Mouse (Mus musculus) intestine, embryonic 15.5 days (tissue): ENCODE data around the gene Oca2. TPM values are rescaled to one million over a fixed set of nuclear protein-coding genes. Genes with fewer than 3 reads are reported as not detected.

Experiments
- ATAC-seq: fragments of 200-750 bp; cut with Nextera tagmentation; 2 replicates; pipeline ENCODE4 v1.8.0; 2017; ENCODE audit warnings: moderate TSS enrichment, moderate library complexity
- H3K27ac ChIP-seq: fragments of 300-500 bp; sonication (generic); 2 replicates; pipeline ENCODE4 v1.5.1; 2015; ENCODE audit warnings: mild to moderate bottlenecking, inconsistent platforms
- H3K27me3 ChIP-seq: fragments of 300-500 bp; sonication (generic); replicated peaks from 2 replicates; pipeline ENCODE4 v1.6.1; 2015; ENCODE audit warnings: inconsistent platforms
- H3K36me3 ChIP-seq: fragments of 300-500 bp; sonication (generic); 2 replicates; pipeline ENCODE4 v1.6.1; 2015; ENCODE audit warnings: inconsistent platforms
- H3K4me1 ChIP-seq: fragments of 300-500 bp; sonication (generic); replicated peaks from 2 replicates; pipeline ENCODE4 v1.6.1; 2015; ENCODE audit warnings: inconsistent platforms
- H3K4me2 ChIP-seq: fragments of 300-500 bp; sonication (generic); replicated peaks from 2 replicates; pipeline ENCODE4 v1.6.1; 2015; ENCODE audit warnings: mild to moderate bottlenecking, inconsistent platforms
- H3K4me3 ChIP-seq: fragments of 300-500 bp; sonication (generic); replicated peaks from 2 replicates; pipeline ENCODE4 v1.5.1; 2015; ENCODE audit warnings: inconsistent platforms
- H3K9ac ChIP-seq: fragments of 300-500 bp; sonication (generic); 2 replicates; pipeline ENCODE4 v1.6.1; 2015; ENCODE audit warnings: inconsistent platforms
- H3K9me3 ChIP-seq: fragments of 300-500 bp; sonication (generic); 2 replicates; pipeline ENCODE4 v1.6.1; 2016; ENCODE audit warnings: inconsistent platforms
- WGBS: fragments of 180-500 bp; shearing (Covaris S2); methylation state at CpG from one replicate; pipeline ENCODE4 v1.1.7; 2015; 5-methylcytosine and 5-hydroxymethylcytosine counted together
- polyA plus RNA-seq: library from polyadenylated mRNA; unstranded; fragments of >200 nt; fragmentation: Nextera tagmentation; extraction: Ambion mirVana; gene quantifications from 2 replicates; pipeline ENCODE4 v1.2.1, GENCODE M21; 2015

Oca2 gene
- polyA plus RNA-seq, 1 experiment from 2014 or later: not detected

DNA sequence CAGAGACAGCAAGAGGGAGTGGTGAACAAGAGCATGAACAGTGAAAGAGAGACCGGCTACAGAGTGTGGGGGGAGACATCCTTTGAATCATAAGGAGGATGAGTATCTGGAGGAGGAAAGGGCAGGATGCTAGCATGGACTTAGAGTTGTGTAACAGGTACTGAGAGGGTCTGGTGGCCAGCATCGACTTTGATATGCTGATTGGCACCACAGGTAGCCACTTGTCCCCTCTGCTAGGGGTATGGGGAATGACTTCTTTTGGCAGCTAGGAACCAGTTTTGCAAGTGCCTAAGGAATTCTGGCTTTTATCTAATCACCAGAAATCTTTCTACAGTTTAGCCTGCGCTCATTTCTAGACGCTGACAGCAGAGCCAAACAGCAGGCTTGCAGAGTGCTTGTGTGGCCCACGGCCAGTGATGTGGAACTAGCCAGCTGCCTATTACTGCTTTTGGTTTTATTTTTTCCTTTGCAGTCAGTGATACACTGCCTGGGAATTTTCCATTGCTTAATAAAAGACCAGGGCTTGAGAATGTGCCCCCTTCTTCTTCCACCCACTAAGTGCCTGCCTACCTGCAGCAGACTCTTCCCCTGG, 179.8 kb downstream of the Oca2 start:
- H3K36me3 ChIP-seq: no peaks in the 10 kb centered on the region
- no peaks in the 10 kb centered on the region for H3K4me1 ChIP-seq
- no peak overlapping the region for H3K4me2 ChIP-seq
- no peak overlapping the region for H3K4me3 ChIP-seq
- H3K27me3 ChIP-seq: no peaks in the 10 kb centered on the region
- no peak overlapping the region for H3K9ac ChIP-seq
- H3K9me3 ChIP-seq: no peaks in the 10 kb centered on the region
- ATAC-seq: no peak
- 25% methylated on average over 5 of the region's 5 CpGs for WGBS
- no peak overlapping the region for H3K27ac ChIP-seq

DNA sequence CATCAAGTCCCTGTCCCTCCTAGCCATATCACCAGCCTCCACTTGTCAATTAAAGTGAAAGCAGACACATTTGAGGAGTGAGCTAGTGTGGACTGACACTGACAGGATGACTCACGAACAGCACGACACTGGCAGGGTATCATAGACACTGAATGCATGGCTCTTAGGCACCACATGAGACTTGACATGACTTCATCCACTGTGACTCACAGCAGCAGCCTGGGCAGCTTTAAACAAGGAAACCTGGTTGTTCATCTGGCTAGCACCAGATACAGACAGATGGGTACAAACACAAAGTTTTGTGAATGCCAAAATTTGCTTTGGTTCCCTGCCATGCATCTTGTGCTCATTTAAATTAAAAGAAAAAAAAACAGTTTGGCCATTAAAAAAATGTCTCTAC, 182.4 kb downstream of the Oca2 start:
- no peaks in the 10 kb centered on the region for H3K36me3 ChIP-seq
- no peak overlapping the region for H3K9ac ChIP-seq
- no peaks in the 10 kb centered on the region for H3K4me1 ChIP-seq
- H3K27me3 ChIP-seq: no peaks in the 10 kb centered on the region
- no peak for ATAC-seq
- no peak overlapping the region for H3K4me3 ChIP-seq
- no peak overlapping the region for H3K4me2 ChIP-seq
- no peak overlapping the region for H3K27ac ChIP-seq
- 76% methylated on average over 2 of the region's 2 CpGs for WGBS
- no peaks in the 10 kb centered on the region for H3K9me3 ChIP-seq

DNA sequence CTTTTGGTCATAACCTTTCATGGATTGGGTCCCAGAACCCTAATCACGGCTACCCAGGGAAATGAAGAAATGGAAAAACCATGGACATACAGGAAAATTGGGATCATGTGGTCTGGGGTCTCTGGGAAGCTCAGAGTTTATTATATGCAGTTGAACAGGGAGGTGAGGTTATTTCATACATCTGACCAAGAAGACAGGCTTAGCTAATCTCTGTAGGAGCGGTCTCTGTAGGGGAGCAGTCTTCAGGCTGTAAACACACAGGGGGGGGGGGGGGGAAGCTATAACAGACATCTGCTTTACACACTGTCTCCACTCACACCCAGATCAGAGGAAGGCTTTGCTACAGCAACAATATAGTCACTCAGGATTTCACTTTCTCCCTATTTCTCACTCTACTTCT, 184.0 kb downstream of the Oca2 start:
- no peak overlapping the region for H3K27ac ChIP-seq
- H3K4me3 ChIP-seq: no peak overlapping the region
- H3K9me3 ChIP-seq: no peaks in the 10 kb centered on the region
- 66% methylated on average over 2 of the region's 2 CpGs for WGBS
- no peak overlapping the region for H3K4me2 ChIP-seq
- no peaks in the 10 kb centered on the region for H3K27me3 ChIP-seq
- no peak for ATAC-seq
- no peaks in the 10 kb centered on the region for H3K4me1 ChIP-seq
- no peak overlapping the region for H3K9ac ChIP-seq
- H3K36me3 ChIP-seq: no peaks in the 10 kb centered on the region

DNA sequence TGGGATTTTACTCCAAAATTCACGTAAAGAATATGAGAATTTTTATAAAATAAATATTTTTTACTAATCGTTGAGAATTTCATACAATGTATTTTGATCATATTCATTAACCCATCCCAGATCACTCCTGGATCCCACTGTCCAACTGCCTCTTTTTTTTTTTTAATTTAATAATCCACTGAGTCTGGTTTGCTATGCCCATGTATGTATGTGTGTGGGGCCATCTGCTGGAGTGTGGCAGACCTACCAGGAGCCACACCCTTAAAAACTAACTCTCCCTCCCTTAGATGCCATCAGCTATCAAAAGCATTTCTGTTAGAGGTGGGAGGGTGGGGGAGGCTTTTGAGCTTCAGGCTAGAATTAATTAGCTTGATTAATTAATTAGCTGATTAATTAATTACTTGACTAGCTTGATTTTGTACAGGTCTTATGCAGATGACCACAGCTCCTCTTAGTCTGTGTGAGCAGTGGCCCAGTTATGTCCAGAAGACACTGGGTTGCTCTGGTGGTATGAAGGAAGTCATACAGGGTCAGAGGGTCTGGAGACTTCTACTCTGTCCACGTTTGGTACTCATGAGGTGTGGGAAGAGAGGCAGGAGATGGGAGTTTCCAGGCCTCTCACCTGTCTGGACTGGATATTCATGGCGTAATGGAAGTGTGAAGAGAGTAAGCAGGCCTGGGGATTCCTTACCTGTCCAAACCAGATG, 221.4 kb downstream of the Oca2 start:
- H3K27ac ChIP-seq: no peak overlapping the region
- no peaks in the 10 kb centered on the region for H3K4me1 ChIP-seq
- ATAC-seq: no peak
- H3K36me3 ChIP-seq: no peaks in the 10 kb centered on the region
- H3K9ac ChIP-seq: no peak overlapping the region
- no peak overlapping the region for H3K4me2 ChIP-seq
- H3K9me3 ChIP-seq: no peaks in the 10 kb centered on the region
- no peaks in the 10 kb centered on the region for H3K27me3 ChIP-seq
- WGBS: 75% methylated on average over 4 of the region's 4 CpGs
- H3K4me3 ChIP-seq: no peak overlapping the region

DNA sequence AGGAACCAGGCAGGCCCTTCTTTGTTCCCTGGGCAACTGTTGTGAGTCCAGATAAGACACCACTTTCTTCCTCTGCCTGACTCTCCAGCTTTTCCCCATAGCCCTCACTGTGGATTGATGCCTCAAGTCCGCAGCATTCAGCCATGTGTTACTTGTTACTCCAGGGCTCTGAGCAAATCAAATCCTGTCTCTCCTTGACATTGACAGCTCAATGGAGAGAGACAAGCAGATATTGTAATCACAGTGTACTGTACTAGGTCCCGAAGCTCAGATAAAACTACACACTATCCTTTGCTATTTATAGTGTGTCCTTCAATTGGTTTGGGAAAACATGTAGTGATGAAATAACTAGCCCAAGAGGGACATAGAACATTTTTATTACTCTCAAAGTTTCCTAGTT, 258.7 kb downstream of the Oca2 start:
- no peak overlapping the region for H3K27ac ChIP-seq
- H3K9me3 ChIP-seq: no peaks in the 10 kb centered on the region
- H3K27me3 ChIP-seq: no peaks in the 10 kb centered on the region
- H3K9ac ChIP-seq: no peak overlapping the region
- no peak overlapping the region for H3K4me3 ChIP-seq
- ATAC-seq: no peak
- no peaks in the 10 kb centered on the region for H3K4me1 ChIP-seq
- no peak overlapping the region for H3K4me2 ChIP-seq
- no peaks in the 10 kb centered on the region for H3K36me3 ChIP-seq
- WGBS: 83% methylated on average over 2 of the region's 2 CpGs

DNA sequence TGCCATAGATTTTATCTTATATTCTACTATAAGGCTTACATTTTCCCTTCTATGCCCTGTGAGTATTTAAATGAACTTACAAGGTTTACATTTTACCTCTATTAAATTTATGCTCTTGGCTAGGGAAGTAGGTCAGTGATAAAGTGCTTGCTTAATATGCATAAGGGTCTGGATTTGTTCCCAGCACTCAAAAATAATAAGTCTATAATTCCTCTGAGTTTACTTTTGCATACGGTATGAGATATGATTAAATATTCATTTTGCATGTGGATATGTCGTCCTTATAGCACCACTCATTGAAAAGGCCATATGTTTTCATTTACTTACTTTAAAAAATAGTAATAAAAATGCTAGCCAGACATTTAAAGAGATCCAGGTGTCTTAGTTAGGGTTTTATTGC, 259.8 kb downstream of the Oca2 start:
- Histone ChIP-seq H3K4me2 (no peak overlapping the region), H3K27ac (no peak overlapping the region), H3K9me3 (no peaks in the 10 kb centered on the region), H3K4me3 (no peak overlapping the region), H3K9ac (no peak overlapping the region), H3K36me3 (no peaks in the 10 kb centered on the region), H3K27me3 (no peaks in the 10 kb centered on the region), H3K4me1 (no peaks in the 10 kb centered on the region)
- no peak for ATAC-seq
- WGBS: 60% methylated on average over 2 of the region's 2 CpGs

DNA sequence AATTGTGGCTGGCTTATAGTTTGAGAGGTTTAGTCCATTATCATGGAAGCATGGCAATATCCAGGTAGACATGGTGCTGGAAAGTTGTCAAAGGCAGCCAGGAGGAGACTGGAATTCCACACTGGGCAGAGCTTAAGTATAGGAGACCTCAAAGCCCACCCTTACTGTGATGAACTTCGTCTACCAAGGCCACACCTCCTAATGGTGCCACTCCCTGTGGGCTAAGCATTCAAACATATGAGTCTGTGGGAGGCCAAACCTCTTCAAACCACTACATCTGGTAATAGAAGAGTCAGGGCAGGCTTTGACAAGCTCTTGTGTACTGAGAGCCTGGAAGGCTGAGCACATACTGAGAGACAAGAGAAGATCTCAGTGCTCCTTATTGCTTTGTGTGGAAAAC, 260.2 kb downstream of the Oca2 start:
- H3K4me2 ChIP-seq: no peak overlapping the region
- H3K9ac ChIP-seq: no peak overlapping the region
- no peaks in the 10 kb centered on the region for H3K36me3 ChIP-seq
- H3K27me3 ChIP-seq: no peaks in the 10 kb centered on the region
- no peaks in the 10 kb centered on the region for H3K4me1 ChIP-seq
- no peak overlapping the region for H3K4me3 ChIP-seq
- no peak for ATAC-seq
- WGBS: 69% methylated on average over 1 of the region's 1 CpGs
- H3K27ac ChIP-seq: no peak overlapping the region
- H3K9me3 ChIP-seq: no peaks in the 10 kb centered on the region

DNA sequence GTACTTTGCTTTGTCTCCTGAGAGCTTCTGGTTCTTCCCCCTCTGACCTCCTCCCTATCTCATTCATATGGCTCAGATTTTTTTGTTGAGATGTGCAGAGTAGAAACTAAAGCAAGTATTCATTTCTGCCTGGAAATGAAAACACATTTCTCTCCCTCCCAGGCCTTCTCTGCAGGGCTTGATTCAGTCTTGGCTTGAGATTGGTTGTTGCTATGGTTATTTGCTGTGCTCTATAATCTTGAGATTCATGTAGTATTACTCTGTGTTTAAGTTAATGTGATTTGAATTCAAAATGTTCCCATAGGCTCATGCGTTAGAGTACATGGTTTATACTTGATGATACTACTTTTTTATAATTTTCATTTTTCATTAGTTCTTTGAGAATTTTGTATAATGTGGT, 260.9 kb downstream of the Oca2 start:
- no peaks in the 10 kb centered on the region for H3K27me3 ChIP-seq
- no peak overlapping the region for H3K4me2 ChIP-seq
- no peak overlapping the region for H3K9ac ChIP-seq
- no peak for ATAC-seq
- H3K9me3 ChIP-seq: no peaks in the 10 kb centered on the region
- no peaks in the 10 kb centered on the region for H3K4me1 ChIP-seq
- 94% methylated on average over 1 of the region's 1 CpGs for WGBS
- no peak overlapping the region for H3K27ac ChIP-seq
- H3K36me3 ChIP-seq: no peaks in the 10 kb centered on the region
- no peak overlapping the region for H3K4me3 ChIP-seq

DNA sequence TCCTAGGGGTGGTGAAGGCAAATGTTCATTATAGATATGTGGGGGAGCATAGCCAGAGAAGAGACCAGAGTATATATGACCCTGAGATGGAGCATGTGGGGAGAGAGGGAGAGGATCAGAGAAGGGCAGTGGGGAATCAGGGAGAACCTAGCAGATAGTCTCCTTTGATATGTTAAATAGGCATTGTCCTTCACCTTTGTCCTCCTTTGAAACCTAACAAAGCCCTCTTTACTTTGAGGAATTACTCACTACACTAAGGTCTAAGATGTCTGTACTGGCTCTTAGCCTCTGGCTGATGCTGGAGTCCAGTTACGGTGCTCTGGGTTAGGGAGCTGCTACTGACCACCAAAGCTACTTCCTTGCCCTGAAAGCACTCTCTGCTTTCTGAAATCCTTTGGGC, 279.0 kb downstream of the Oca2 start:
- H3K4me2 ChIP-seq: no peak overlapping the region
- H3K9ac ChIP-seq: no peak overlapping the region
- H3K27ac ChIP-seq: no peak overlapping the region
- 57% methylated on average over 1 of the region's 1 CpGs for WGBS
- no peak for ATAC-seq
- H3K4me3 ChIP-seq: no peak overlapping the region
- H3K36me3 ChIP-seq: no peaks in the 10 kb centered on the region
- H3K4me1 ChIP-seq: no peaks in the 10 kb centered on the region
- H3K27me3 ChIP-seq: no peaks in the 10 kb centered on the region
- H3K9me3 ChIP-seq: no peaks in the 10 kb centered on the region

DNA sequence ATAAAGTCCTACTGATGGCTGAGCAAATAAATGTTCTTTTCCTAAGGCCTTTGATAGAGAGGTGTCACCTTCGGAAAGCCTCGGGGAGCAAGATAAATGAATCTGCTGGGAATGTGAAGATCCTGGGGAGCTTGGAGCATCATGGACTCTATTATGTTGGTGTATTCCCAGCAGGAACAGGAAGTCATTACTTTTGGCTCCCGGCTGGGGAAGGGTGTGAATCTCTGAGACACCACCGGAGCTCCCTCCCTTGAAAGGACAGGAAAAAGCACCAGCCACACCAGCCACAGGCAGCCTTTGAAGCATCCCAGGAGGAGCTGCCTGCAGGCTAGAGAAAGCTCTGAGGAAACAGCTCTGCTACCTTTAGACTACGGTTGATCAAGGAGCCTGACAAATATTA, 280.2 kb downstream of the Oca2 start:
- no peak overlapping the region for H3K4me3 ChIP-seq

DNA sequence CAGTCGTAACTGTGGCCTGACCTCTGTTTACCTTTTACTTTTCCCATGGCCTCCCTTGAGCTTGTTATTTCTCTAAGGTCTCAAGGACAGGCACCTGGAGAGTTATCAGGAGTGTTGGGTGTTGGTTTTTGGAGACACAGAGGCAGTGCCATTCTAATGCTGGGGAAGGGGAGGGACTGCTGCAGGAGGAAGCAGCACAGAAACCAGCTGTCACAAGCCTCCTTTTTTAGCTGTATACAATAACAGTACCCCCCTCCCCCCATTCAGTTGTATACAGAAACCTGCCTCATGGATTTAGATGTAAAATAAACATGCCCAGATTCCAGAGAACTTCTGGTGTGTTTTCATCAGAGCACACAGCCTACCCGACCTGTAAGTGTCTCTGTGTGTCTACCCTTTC, 295.3 kb downstream of the Oca2 start:
- 13% methylated on average over 2 of the region's 2 CpGs for WGBS
- H3K4me2 ChIP-seq: no peak overlapping the region
- no peaks in the 10 kb centered on the region for H3K9me3 ChIP-seq
- no peaks in the 10 kb centered on the region for H3K4me1 ChIP-seq
- H3K4me3 ChIP-seq: no peak overlapping the region
- ATAC-seq: peak; percentile 59
- no peaks in the 10 kb centered on the region for H3K36me3 ChIP-seq
- no peak overlapping the region for H3K27ac ChIP-seq
- no peaks in the 10 kb centered on the region for H3K27me3 ChIP-seq
- no peak overlapping the region for H3K9ac ChIP-seq

More for the DNA sequence above, 280.2 kb downstream of the Oca2 start:
- no peak overlapping the region for H3K27ac ChIP-seq
- no peaks in the 10 kb centered on the region for H3K27me3 ChIP-seq
- no peaks in the 10 kb centered on the region for H3K9me3 ChIP-seq
- ATAC-seq: no peak
- no peaks in the 10 kb centered on the region for H3K36me3 ChIP-seq
- WGBS: 5% methylated on average over 5 of the region's 5 CpGs
- H3K4me2 ChIP-seq: 0 out of 2 replicates have a peak overlapping the region, but pooled peaks have one; percentile 26
- no peaks in the 10 kb centered on the region for H3K4me1 ChIP-seq
- H3K9ac ChIP-seq: no peak overlapping the region

DNA sequence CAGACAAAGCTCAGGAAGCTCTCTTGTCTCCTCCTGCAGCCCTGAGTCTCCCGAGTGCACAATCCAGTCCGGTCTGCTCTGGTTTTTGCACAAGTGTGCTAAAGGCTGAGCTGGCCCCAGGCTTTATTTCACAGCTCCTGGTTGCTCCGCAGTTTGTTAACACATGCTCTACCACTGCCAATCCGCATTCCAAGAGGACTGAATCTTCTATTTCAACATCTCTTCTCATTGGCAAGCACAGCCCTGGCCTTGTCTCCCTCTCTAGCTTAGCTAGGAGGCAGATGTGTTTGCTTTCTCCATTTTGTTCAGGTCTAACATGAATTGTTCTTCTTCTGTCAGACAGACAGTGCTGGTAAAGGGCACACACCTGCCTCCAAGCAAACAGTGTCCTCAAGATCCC, 309.7 kb downstream of the Oca2 start:
- no peaks in the 10 kb centered on the region for H3K27me3 ChIP-seq
- H3K27ac ChIP-seq: no peak overlapping the region
- H3K4me1 ChIP-seq: no peaks in the 10 kb centered on the region
- 41% methylated on average over 4 of the region's 4 CpGs for WGBS
- no peaks in the 10 kb centered on the region for H3K9me3 ChIP-seq
- no peak for ATAC-seq
- no peak overlapping the region for H3K4me2 ChIP-seq
- no peak overlapping the region for H3K9ac ChIP-seq
- no peaks in the 10 kb centered on the region for H3K36me3 ChIP-seq
- no peak overlapping the region for H3K4me3 ChIP-seq

DNA sequence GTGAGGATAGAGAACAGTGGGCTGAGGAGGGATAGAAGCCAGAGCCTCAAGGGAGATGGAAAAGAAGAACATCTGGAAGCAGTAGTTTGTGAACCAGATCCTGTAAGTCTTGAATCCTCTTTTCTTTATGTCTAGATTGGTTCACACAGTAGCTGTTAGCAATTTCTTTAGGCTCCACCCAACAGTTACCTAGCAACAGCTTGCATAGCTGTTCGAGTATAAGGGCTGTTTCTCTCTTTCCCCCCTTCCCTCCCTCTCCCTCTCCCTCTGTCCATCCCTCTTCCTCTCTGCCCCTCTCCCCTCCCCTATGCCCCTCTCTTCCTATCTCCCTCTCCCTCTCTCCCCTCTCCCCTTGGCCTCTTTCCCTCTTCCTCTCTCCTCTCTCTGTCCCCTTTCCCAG, 312.2 kb downstream of the Oca2 start:
- Histone ChIP-seq H3K4me2 (no peak overlapping the region), H3K27ac (no peak overlapping the region), H3K4me3 (no peak overlapping the region), H3K27me3 (no peaks in the 10 kb centered on the region), H3K36me3 (no peaks in the 10 kb centered on the region), H3K4me1 (no peaks in the 10 kb centered on the region), H3K9me3 (no peaks in the 10 kb centered on the region), H3K9ac (no peak overlapping the region)
- ATAC-seq: no peak
- WGBS: 0% methylated on average over 1 of the region's 1 CpGs
